Mouse (Mus musculus) limb, embryonic 11.5 days (tissue): ENCODE results near the gene Kirrel3. TPM values are rescaled to one million over a fixed set of nuclear protein-coding genes. Genes with fewer than 3 reads are reported as not detected.

Experiments
- ATAC-seq: fragments of 200-750 bp; cut with Nextera tagmentation; 2 replicates; pipeline ENCODE4 v1.8.0; 2017; ENCODE audit warnings: low read depth; ENCODE audit not compliant: insufficient number of reproducible peaks, low FRiP score, low TSS enrichment
- DNase-seq: peaks from one replicate; pipeline ENCODE4 v3.0.0-alpha.2; 2015; ENCODE audit warnings: low spot score
- H3K27ac ChIP-seq: fragments of 300-500 bp; sonication (generic); replicated peaks from 2 replicates; pipeline ENCODE4 v1.5.1; 2014; ENCODE audit warnings: low read depth, mild to moderate bottlenecking, low read length
- H3K27me3 ChIP-seq: fragments of 300-500 bp; sonication (generic); 2 replicates; pipeline ENCODE4 v1.6.1; 2014; ENCODE audit warnings: mild to moderate bottlenecking, low read length, mixed read lengths; ENCODE audit not compliant: control insufficient read depth, insufficient read depth
- H3K36me3 ChIP-seq: fragments of 300-500 bp; sonication (generic); 2 replicates; pipeline ENCODE4 v1.6.1; 2014; ENCODE audit warnings: mild to moderate bottlenecking, low read length, moderate library complexity, mixed read lengths; ENCODE audit not compliant: control insufficient read depth, insufficient read depth
- H3K4me1 ChIP-seq: fragments of 300-500 bp; sonication (generic); 2 replicates; pipeline ENCODE4 v1.6.1; 2014; ENCODE audit warnings: low read length, mixed read lengths; ENCODE audit not compliant: control insufficient read depth, insufficient read depth
- H3K4me2 ChIP-seq: fragments of 300-500 bp; sonication (generic); 2 replicates; pipeline ENCODE4 v1.6.1; 2014; ENCODE audit warnings: low read depth, mild to moderate bottlenecking, moderate library complexity; ENCODE audit not compliant: severe bottlenecking
- H3K4me3 ChIP-seq: fragments of 300-500 bp; sonication (generic); 2 replicates; pipeline ENCODE4 v1.5.1; 2014; ENCODE audit warnings: low read depth, low read length
- H3K9ac ChIP-seq: fragments of 300-500 bp; sonication (generic); 2 replicates; pipeline ENCODE4 v1.6.1; 2014; ENCODE audit warnings: mild to moderate bottlenecking, low read length
- H3K9me3 ChIP-seq: fragments of 300-500 bp; sonication (generic); 2 replicates; pipeline ENCODE4 v1.6.1; 2016; ENCODE audit warnings: low read length; ENCODE audit not compliant: control insufficient read depth
- WGBS: fragments of 180-500 bp; shearing (Covaris S2); extraction: QIAGEN DNeasy Blood & Tissue Kit; methylation state at CpG from one replicate; pipeline ENCODE4 v1.1.7; 2014; 5-methylcytosine and 5-hydroxymethylcytosine counted together
- polyA plus RNA-seq: library from polyadenylated mRNA; unstranded; fragments of >200 nt; fragmentation: Nextera tagmentation; extraction: Ambion mirVana; gene quantifications from 2 replicates; pipeline ENCODE4 v1.2.1, GENCODE M21; 2014

Kirrel3 gene
- polyA plus RNA-seq, 1 experiment from 2014 or later, result 2.6 TPM

DNA sequence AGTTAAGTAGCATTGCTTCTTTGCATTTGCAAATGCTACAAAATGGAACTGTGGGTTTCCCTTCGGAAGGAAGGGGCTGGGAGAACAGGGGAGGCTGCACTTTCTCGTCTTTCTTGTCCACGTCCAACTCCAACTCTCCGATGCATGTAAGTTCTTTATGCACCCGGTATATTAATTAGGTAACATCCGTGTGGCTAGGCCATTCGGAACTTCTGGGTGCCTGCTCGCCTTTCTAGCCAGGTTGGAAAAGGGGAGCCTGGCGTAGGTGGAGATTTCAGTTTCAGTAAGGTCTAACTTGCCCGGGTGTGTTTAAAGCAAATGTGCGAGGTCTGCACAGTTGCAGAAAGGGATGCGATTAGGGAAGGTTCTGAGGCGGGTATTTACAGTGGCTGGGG lies 3.6 kb downstream of the Kirrel3 start:
- Histone ChIP-seq H3K4me1 (0 out of 2 replicates have a peak, but pooled peaks cover 4% of the 10 kb centered on the region), H3K9ac (peak overlapping the region; percentile 45), H3K27me3 (peaks cover 39% of the 10 kb centered on the region), H3K4me2 (peak overlapping the region; percentile 88), H3K4me3 (peak overlapping the region; percentile 64), H3K9me3 (no peaks in the 10 kb centered on the region), H3K36me3 (no peaks in the 10 kb centered on the region), H3K27ac (no peak overlapping the region)
- no peak for DNase-seq
- no peak for ATAC-seq
- WGBS, result 1% methylated on average over 13 of the region's 13 CpGs

- 20% methylated on average over 5 of the region's 5 CpGs for WGBS
- H3K27me3 ChIP-seq, result peaks cover 39% of the 10 kb centered on the region
- ATAC-seq, result no peak
These were observed 4.1 kb downstream of the Kirrel3 start for GRCm38 (mm10) chr9:34489760-34490159.

GRCm38 (mm10) chr9:34492121-34492520 lies 6.4 kb downstream of the Kirrel3 start:
- Histone ChIP-seq H3K27me3 (peaks cover 31% of the 10 kb centered on the region), H3K36me3 (no peaks in the 10 kb centered on the region), H3K4me1 (0 out of 2 replicates have a peak, but pooled peaks cover 4% of the 10 kb centered on the region), H3K9me3 (no peaks in the 10 kb centered on the region), H3K27ac (no peak overlapping the region), H3K9ac (no peak overlapping the region), H3K4me3 (no peak overlapping the region), H3K4me2 (no peak overlapping the region)
- DNase-seq (no peak), ATAC-seq (no peak)
- WGBS, result 63% methylated on average over 3 of the region's 3 CpGs

More at GRCm38 (mm10) chr9:34489760-34490159, 4.1 kb downstream of the Kirrel3 start:
- H3K4me2 ChIP-seq, result peak overlapping the region; percentile 88; the same call in 1 of the 2 replicates
- no peak for DNase-seq
- 0 out of 2 replicates have a peak, but pooled peaks cover 4% of the 10 kb centered on the region for H3K4me1 ChIP-seq
- no peaks in the 10 kb centered on the region for H3K9me3 ChIP-seq
- H3K27ac ChIP-seq, result no peak overlapping the region
- H3K36me3 ChIP-seq, result no peaks in the 10 kb centered on the region
- H3K4me3 ChIP-seq, result peak overlapping the region; percentile 64; the same call in 1 of the 2 replicates
- H3K9ac ChIP-seq, result no peak overlapping the region

- 48% methylated on average over 2 of the region's 2 CpGs for WGBS
- H3K4me3 ChIP-seq, result no peak overlapping the region
- no peaks in the 10 kb centered on the region for H3K36me3 ChIP-seq
- H3K4me1 ChIP-seq, result no peaks in the 10 kb centered on the region
- no peak for ATAC-seq
- no peak overlapping the region for H3K27ac ChIP-seq
- H3K9ac ChIP-seq, result no peak overlapping the region
- no peak for DNase-seq
- H3K4me2 ChIP-seq, result no peak overlapping the region
- H3K9me3 ChIP-seq, result no peaks in the 10 kb centered on the region
- peaks cover 21% of the 10 kb centered on the region for H3K27me3 ChIP-seq
These were observed 7.9 kb downstream of the Kirrel3 start for GRCm38 (mm10) chr9:34493571-34493970.

DNA sequence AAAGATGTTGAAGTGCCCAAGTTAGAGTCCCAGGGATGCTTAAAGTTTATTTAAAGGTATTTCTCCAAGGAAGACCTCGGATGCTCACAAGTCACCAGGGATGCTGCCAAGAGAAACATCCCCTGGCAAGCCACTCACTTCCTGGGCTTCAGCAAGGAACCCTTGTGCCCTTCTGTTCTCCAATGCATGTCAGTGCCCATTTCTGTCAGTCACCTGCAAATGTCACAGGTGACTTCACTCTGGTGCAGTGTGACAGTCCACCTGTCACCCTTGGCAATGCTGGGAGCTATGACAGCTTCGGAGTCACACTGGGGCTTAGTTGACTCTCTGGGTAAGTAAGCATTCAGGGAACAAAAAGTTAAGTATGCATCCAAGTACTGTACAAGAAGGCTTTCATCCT lies 12.4 kb downstream of the Kirrel3 start:
- H3K9ac ChIP-seq, result no peak overlapping the region
- H3K36me3 ChIP-seq, result no peaks in the 10 kb centered on the region
- 83% methylated on average over 2 of the region's 2 CpGs for WGBS
- no peak for DNase-seq
- no peaks in the 10 kb centered on the region for H3K9me3 ChIP-seq
- H3K27me3 ChIP-seq, result no peaks in the 10 kb centered on the region
- no peak overlapping the region for H3K4me3 ChIP-seq
- no peak for ATAC-seq
- no peak overlapping the region for H3K27ac ChIP-seq
- H3K4me2 ChIP-seq, result no peak overlapping the region
- no peaks in the 10 kb centered on the region for H3K4me1 ChIP-seq

- Histone ChIP-seq H3K4me1 (no peaks in the 10 kb centered on the region), H3K4me2 (no peak overlapping the region), H3K27ac (no peak overlapping the region), H3K27me3 (no peaks in the 10 kb centered on the region), H3K9me3 (no peaks in the 10 kb centered on the region), H3K4me3 (no peak overlapping the region), H3K36me3 (no peaks in the 10 kb centered on the region), H3K9ac (no peak overlapping the region)
- WGBS, result 2% methylated on average over 5 of the region's 5 CpGs
- ATAC-seq (peak; percentile 51; the same call in 1 of the 2 replicates), DNase-seq (peak; percentile 88)
These were observed 13.0 kb downstream of the Kirrel3 start for GRCm38 (mm10) chr9:34498651-34499050.

DNA sequence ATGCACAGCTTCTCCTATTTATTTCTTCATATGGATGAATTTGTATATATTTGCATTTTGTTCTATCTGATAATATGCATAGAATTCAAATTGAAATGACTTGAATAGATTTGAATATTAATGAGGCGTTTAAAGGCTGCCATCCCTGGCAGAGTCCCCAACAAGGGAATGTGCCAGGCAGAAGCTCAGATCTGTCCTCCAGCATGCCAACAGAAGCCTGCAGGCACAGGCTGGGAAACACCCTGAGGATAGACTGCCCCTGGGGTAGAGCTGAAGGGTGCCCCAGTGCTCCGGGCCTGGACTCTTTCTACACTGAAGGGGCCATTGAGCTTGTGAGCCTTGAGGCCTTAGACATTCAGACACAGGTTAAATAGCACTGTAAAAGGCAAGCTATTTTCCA lies 21.5 kb downstream of the Kirrel3 start:
- Histone ChIP-seq H3K36me3 (no peaks in the 10 kb centered on the region), H3K4me1 (no peaks in the 10 kb centered on the region), H3K9ac (no peak overlapping the region), H3K4me3 (no peak overlapping the region), H3K27me3 (no peaks in the 10 kb centered on the region), H3K4me2 (no peak overlapping the region), H3K27ac (no peak overlapping the region), H3K9me3 (no peaks in the 10 kb centered on the region)
- ATAC-seq (no peak), DNase-seq (no peak)
- 94% methylated on average over 2 of the region's 2 CpGs for WGBS

DNA sequence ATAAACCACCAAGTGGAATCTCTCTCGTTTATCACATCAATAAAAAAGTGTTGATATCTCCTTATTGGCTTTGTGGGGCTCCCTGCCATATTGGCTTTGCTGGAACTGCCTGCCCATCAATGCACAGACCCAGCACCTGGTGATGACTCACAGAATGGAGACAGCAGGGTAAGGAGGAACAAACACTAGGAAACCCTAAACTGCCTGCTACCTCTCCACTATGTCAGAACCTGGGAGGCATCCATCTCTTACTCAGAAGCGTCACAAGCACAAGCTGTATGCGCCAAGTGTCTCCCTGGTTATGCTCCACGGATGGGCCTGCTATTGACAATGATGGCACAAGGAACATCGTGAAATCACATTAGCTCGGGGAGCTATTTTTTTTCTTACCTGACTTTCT lies 33.2 kb downstream of the Kirrel3 start:
- DNase-seq (no peak), ATAC-seq (no peak)
- H3K4me2 ChIP-seq, result no peak overlapping the region
- no peaks in the 10 kb centered on the region for H3K4me1 ChIP-seq
- no peak overlapping the region for H3K27ac ChIP-seq
- H3K9ac ChIP-seq, result no peak overlapping the region
- H3K9me3 ChIP-seq, result no peaks in the 10 kb centered on the region
- 83% methylated on average over 6 of the region's 6 CpGs for WGBS
- no peak overlapping the region for H3K4me3 ChIP-seq
- no peaks in the 10 kb centered on the region for H3K36me3 ChIP-seq
- H3K27me3 ChIP-seq, result no peaks in the 10 kb centered on the region
